Mouse (Mus musculus): ENCODE data around the gene Car15. TPM values are rescaled to one million over a fixed set of nuclear protein-coding genes. Genes with fewer than 3 reads are reported as not detected.
A peak's percentile ranks its signal among the peaks of the same experiment; 100 is the strongest.

Gene Car15
- polyA plus RNA-seq, 1 experiment from 2014 or later = 1.9 TPM

GRCm38 (mm10) chr16:17802839-17803674, 35.1 kb downstream of the Car15 start:
- peak overlapping the region; percentile 12; the same call in 1 of the 2 replicates for H3K9ac ChIP-seq (ENCODE audit: low read depth, low read length)
- H3K27me3 ChIP-seq (replicated peaks; ENCODE audit: control insufficient read depth, insufficient read depth, low read length) = peaks cover 100% of the 10 kb centered on the region
- H3K4me1 ChIP-seq (replicated peaks; ENCODE audit: control insufficient read depth, insufficient read depth, low read length) = peaks cover 46% of the 10 kb centered on the region
- no peak overlapping the region for H3K27ac ChIP-seq (ENCODE audit: low read depth, low read length)
- no peaks in the 10 kb centered on the region for H3K36me3 ChIP-seq (ENCODE audit: control insufficient read depth, insufficient read depth, low read length)
- no peaks in the 10 kb centered on the region for H3K9me3 ChIP-seq (ENCODE audit: control insufficient read depth, low read length)
- peak overlapping the region; percentile 38 for H3K4me3 ChIP-seq (ENCODE audit: low read depth, low read length)
- WGBS = 4% methylated on average over 83 of the region's 83 CpGs
- no peak for ATAC-seq (replicated peaks; ENCODE audit: low FRiP score)
- DNase-seq (ENCODE audit: low spot score) = peak; percentile 58
- peak overlapping the region; percentile 59 for H3K4me2 ChIP-seq

GRCm38 (mm10) chr16:17802456-17802838, 35.7 kb downstream of the Car15 start:
- no peaks in the 10 kb centered on the region for H3K36me3 ChIP-seq (ENCODE audit: control insufficient read depth, insufficient read depth, low read length)
- no peaks in the 10 kb centered on the region for H3K9me3 ChIP-seq (ENCODE audit: control insufficient read depth, low read length)
- H3K4me2 ChIP-seq = peak overlapping the region; percentile 59
- no peak for DNase-seq (ENCODE audit: low spot score)
- ATAC-seq (replicated peaks; ENCODE audit: low FRiP score) = no peak
- H3K4me3 ChIP-seq (ENCODE audit: low read depth, low read length) = peak overlapping the region; percentile 38
- WGBS = 13% methylated on average over 18 of the region's 18 CpGs
- H3K9ac ChIP-seq (ENCODE audit: low read depth, low read length) = no peak overlapping the region
- H3K27ac ChIP-seq (ENCODE audit: low read depth, low read length) = no peak overlapping the region
- peaks cover 100% of the 10 kb centered on the region for H3K27me3 ChIP-seq (replicated peaks; ENCODE audit: control insufficient read depth, insufficient read depth, low read length)
- H3K4me1 ChIP-seq (replicated peaks; ENCODE audit: control insufficient read depth, insufficient read depth, low read length) = peaks cover 47% of the 10 kb centered on the region

- no peak for ATAC-seq (replicated peaks; ENCODE audit: low FRiP score)
Measured at GRCm38 (mm10) chr16:17801777-17802455, 36.2 kb downstream of the Car15 start.

GRCm38 (mm10) chr16:17799584-17799983, 38.6 kb downstream of the Car15 start:
- H3K4me2 ChIP-seq = no peak overlapping the region
- peaks cover 41% of the 10 kb centered on the region for H3K4me1 ChIP-seq (replicated peaks; ENCODE audit: control insufficient read depth, insufficient read depth, low read length)
- H3K9ac ChIP-seq (ENCODE audit: low read depth, low read length) = no peak overlapping the region
- peaks cover 95% of the 10 kb centered on the region for H3K27me3 ChIP-seq (replicated peaks; ENCODE audit: control insufficient read depth, insufficient read depth, low read length)
- ATAC-seq (replicated peaks; ENCODE audit: low FRiP score) (no peak), DNase-seq (ENCODE audit: low spot score) (no peak)
- no peak overlapping the region for H3K27ac ChIP-seq (ENCODE audit: low read depth, low read length)
- no peaks in the 10 kb centered on the region for H3K9me3 ChIP-seq (ENCODE audit: control insufficient read depth, low read length)
- H3K36me3 ChIP-seq (ENCODE audit: control insufficient read depth, insufficient read depth, low read length) = no peaks in the 10 kb centered on the region
- no peak overlapping the region for H3K4me3 ChIP-seq (ENCODE audit: low read depth, low read length)

More at GRCm38 (mm10) chr16:17801777-17802455, 36.2 kb downstream of the Car15 start:
- DNase-seq (ENCODE audit: low spot score) = no peak
- Histone ChIP-seq H3K27ac (ENCODE audit: low read depth, low read length) (no peak overlapping the region), H3K4me3 (ENCODE audit: low read depth, low read length) (peak overlapping the region; percentile 38; the same call in 1 of the 2 replicates), H3K4me2 (no peak overlapping the region), H3K9ac (ENCODE audit: low read depth, low read length) (no peak overlapping the region), H3K9me3 (ENCODE audit: control insufficient read depth, low read length) (no peaks in the 10 kb centered on the region), H3K27me3 (replicated peaks; ENCODE audit: control insufficient read depth, insufficient read depth, low read length) (peaks cover 100% of the 10 kb centered on the region), H3K4me1 (replicated peaks; ENCODE audit: control insufficient read depth, insufficient read depth, low read length) (peaks cover 46% of the 10 kb centered on the region), H3K36me3 (ENCODE audit: control insufficient read depth, insufficient read depth, low read length) (no peaks in the 10 kb centered on the region)
- 8% methylated on average over 7 of the region's 7 CpGs for WGBS

- DNase-seq (ENCODE audit: low spot score) = no peak
- Histone ChIP-seq H3K36me3 (ENCODE audit: control insufficient read depth, insufficient read depth, low read length) (no peaks in the 10 kb centered on the region), H3K4me2 (peak overlapping the region; percentile 72), H3K9me3 (ENCODE audit: control insufficient read depth, low read length) (no peaks in the 10 kb centered on the region), H3K27me3 (replicated peaks; ENCODE audit: control insufficient read depth, insufficient read depth, low read length) (peaks cover 85% of the 10 kb centered on the region), H3K4me1 (replicated peaks; ENCODE audit: control insufficient read depth, insufficient read depth, low read length) (peaks cover 30% of the 10 kb centered on the region), H3K9ac (ENCODE audit: low read depth, low read length) (peak overlapping the region; percentile 66), H3K4me3 (ENCODE audit: low read depth, low read length) (peak overlapping the region; percentile 62), H3K27ac (ENCODE audit: low read depth, low read length) (peak overlapping the region; percentile 83; the same call in 1 of the 2 replicates)
- no peak for ATAC-seq (replicated peaks; ENCODE audit: low FRiP score)
- 4% methylated on average over 37 of the region's 45 CpGs for WGBS
Measured at GRCm38 (mm10) chr16:17798321-17799180, 39.6 kb downstream of the Car15 start.

- Histone ChIP-seq H3K27me3 (replicated peaks; ENCODE audit: control insufficient read depth, insufficient read depth, low read length) (peaks cover 78% of the 10 kb centered on the region), H3K9ac (ENCODE audit: low read depth, low read length) (peak overlapping the region; percentile 66), H3K4me1 (replicated peaks; ENCODE audit: control insufficient read depth, insufficient read depth, low read length) (peaks cover 24% of the 10 kb centered on the region), H3K4me3 (ENCODE audit: low read depth, low read length) (peak overlapping the region; percentile 62), H3K4me2 (peak overlapping the region; percentile 72), H3K9me3 (ENCODE audit: control insufficient read depth, low read length) (no peaks in the 10 kb centered on the region), H3K27ac (ENCODE audit: low read depth, low read length) (peak overlapping the region; percentile 83), H3K36me3 (ENCODE audit: control insufficient read depth, insufficient read depth, low read length) (no peaks in the 10 kb centered on the region)
- 7% methylated on average over 29 of the region's 29 CpGs for WGBS
- ATAC-seq (replicated peaks; ENCODE audit: low FRiP score) (no peak), DNase-seq (ENCODE audit: low spot score) (no peak)
Measured at GRCm38 (mm10) chr16:17797812-17798311, 40.3 kb downstream of the Car15 start.

- WGBS = 2% methylated on average over 71 of the region's 81 CpGs
- H3K27ac ChIP-seq (ENCODE audit: low read depth, low read length) = peak within 1 kb of the TSS; percentile 83
- H3K4me1 ChIP-seq (replicated peaks; ENCODE audit: control insufficient read depth, insufficient read depth, low read length) = peaks cover 19% of the 10 kb centered on the region
- H3K4me3 ChIP-seq (ENCODE audit: low read depth, low read length) = peak within 1 kb of the TSS; percentile 62
- DNase-seq (ENCODE audit: low spot score) = peak; percentile 63
- H3K9ac ChIP-seq (ENCODE audit: low read depth, low read length) = peak within 1 kb of the TSS; percentile 66
- H3K9me3 ChIP-seq (ENCODE audit: control insufficient read depth, low read length) = no peaks in the 10 kb centered on the region
- peaks cover 71% of the 10 kb centered on the region for H3K27me3 ChIP-seq (replicated peaks; ENCODE audit: control insufficient read depth, insufficient read depth, low read length)
- H3K36me3 ChIP-seq (ENCODE audit: control insufficient read depth, insufficient read depth, low read length) = peaks cover 6% of the 10 kb centered on the region
- H3K4me2 ChIP-seq = peak within 1 kb of the TSS; percentile 72
- peak; percentile 42 for ATAC-seq (replicated peaks; ENCODE audit: low FRiP score)
Measured at GRCm38 (mm10) chr16:17796971-17797811, 41.0 kb downstream of the Car15 start, which contains the start of gene Scarf2. Gene Scarf2 (plus strand): TSS chr16:17797282.
